Mouse (Mus musculus) T-helper 1 cell (primary cell): ENCODE data around the gene Nxf2.
"Not testable (repeated sequence)": the region's sequence is repeated elsewhere in the genome, so short reads cannot be mapped to it uniquely, and the experiment has no call there.

Experiments
- in situ Hi-C: fragments of 300-600 bp; cut with MboI, MseI; formaldehyde crosslinking; loops from one replicate; pipeline ENCODE4 v1.15.1; 2025; ENCODE audit warnings: high pct_unique_total_duplicates

The Nxf2 gene

DNA sequence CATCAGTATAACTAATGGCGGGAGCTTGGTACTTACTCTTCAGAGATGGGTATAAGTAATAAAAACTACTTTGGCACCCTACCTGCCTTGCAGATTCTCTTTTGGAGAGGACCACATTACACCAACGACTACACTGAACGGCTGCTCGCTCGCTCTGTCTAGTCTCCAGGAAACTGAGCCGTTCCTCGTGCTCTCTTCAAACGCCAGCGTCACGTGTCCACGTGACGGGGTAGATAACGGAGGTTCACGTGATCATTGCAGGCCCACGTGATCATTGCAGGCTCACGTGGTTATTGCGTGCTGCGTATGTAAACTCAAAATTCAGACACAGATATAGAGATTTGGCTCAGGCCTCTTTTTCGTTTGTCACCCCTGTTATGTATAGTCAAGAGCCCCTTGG lies at the start of gene Nxf2:
TSS of gene Nxf2 (minus strand) at position 209 of the 400 bp plus-strand sequence.
- in situ Hi-C loops = no loop called here

DNA sequence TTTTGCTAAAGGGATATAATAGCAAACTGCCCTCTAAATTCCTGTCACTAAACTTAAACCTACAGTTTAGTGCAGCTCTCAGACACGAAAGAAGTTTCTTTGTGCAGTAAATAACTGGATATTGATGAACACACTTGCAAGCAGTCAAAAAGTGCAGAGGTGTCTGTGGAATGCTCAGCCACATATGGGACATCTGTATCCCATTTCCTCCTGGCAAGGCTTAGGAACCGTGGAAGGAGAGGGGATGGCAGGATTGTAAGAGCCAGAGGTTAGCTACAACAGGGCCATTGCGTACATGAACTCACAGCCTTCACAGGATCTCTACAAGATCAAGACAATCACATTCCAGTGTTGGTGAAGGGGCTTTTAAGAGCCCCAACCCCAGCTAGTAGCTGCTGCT lies 46.8 kb upstream of the Nxf2 start:
- in situ Hi-C loops = no loop called here

DNA sequence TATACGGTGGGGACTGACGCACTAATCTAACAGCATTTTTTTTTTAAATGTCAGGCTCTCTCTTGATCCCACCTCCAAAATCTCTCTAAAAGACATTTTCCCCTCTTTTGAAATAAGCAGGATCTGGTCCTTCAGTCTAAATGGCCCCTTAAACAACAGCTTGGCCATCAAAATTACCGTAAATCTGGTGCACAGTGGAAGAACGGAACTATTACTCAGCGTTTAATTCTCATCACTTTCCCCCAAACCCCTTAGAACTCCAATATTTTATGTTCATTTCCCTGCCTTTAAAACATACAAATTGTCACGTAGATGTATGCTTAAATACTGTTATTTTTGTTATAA lies 44.9 kb upstream of the Nxf2 start:
- in situ Hi-C loops = no loop called here

DNA sequence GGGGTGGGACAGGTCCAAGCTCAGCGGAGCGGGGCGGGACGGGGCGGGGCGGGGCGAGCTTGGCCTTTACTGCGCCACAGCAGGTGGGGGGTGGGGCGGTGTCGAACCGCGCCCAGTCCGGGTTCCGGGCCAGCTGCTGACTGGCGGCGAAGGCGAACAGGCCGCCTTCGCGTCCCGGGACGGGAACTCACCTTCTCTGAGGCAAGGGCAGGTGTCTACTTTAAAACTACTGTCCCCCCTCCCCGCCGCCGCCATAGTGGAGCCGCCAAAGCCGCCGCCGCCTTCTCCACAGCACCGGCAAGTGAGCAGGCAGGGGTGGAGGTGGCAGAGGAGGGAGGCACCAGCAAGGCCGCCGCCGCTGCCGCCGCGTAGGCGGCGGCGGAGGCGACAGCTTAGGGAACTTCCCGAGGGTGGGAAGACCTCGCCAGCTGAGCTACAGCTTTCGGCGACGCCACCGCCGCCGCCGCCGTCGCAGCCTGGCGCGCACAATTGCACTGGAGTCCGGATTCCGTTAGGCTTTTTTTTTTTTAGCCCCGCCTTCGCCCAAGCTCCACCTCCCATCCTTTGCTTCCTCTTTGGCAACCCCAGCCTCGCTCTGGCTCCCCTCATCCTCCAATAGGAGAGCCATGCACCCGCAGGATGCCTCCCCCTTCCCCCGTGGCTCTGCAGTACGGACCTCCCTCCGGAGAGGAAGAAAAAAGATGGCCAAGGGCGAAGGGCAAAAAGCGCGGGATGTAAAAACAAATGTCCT lies 44.3 kb upstream of the Nxf2 start, which contains the start of gene Zmat1:
TSS of gene Zmat1 (minus strand) at position 490 of the 751 bp plus-strand sequence.
- in situ Hi-C loops = no loop called here

DNA sequence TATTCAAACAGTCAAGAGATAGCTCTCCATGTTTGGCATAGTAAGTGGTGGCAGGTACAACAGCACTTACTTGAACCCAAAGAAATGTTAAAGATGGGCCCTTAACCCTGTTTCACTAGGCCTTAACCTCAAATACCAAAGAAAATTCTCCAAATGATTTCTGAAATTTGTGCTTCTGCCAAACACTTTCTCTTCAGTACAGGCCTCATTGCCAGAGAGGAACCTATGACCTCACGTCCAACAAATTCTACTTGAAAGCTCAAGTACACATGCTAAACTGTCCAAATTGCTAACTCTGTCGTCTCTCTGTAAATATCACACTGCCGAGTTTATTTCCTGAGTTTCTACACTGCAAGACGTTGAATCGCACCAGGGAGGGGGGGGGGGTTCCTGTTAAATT lies 43.5 kb upstream of the Nxf2 start:
- in situ Hi-C loops = no loop called here

DNA sequence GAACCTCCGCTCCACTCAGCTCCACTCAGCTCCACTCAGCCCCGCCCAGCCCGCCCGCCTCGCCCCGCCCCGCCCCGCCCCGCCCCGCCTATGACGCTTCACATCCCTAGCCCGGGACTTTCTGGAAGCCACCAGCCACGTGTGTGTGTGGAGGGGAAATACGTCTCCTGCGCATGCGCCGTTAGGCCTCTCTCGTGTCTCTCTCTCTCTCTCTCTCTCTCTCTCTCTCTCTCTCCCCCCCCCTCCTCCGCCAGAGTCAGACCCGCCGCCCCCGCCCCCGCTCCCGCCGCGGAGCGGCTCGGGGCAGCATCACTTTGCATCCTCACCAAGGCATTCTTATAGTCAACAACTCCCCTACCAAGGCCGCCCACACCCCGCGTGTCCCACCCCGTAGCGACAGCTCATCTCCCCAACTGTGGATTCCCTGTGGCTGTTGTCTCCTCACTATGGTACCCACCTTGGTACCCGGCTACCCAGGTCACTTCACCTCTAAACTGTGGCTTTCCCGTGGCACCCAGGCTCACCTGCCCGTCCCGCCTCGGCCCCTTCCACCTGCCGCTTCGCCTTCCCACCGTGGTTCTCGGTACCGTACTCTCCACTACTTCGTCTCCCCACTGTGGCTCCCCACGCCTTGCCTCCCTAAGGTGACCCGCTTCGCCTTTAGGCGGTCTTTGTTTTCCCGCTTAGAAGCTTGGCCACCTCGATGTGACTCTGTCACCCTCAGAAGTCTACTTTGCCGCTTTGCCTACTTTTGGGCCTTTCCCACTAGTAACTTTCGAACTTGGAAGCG lies 1.1 kb downstream of the Nxf2 start:
- in situ Hi-C loops = no loop called here

DNA sequence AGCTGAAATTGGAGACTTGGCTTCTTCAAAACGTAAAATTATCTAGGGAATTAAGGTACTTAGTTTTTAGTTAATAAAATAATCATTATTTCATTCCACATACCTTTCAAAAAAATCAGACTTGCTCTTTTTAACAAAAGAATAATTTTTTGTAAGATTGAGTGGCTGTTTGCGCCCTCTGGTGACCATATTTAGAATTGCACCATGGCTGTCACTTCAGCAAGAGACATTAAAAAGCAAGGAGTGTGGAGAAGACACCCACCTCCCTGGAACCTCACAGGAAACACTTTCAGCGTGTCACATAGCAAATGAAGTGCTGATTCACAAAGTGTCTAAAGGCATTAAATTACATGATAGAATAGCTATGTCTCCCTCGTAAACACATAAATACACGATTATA lies 34.2 kb downstream of the Nxf2 start:
- in situ Hi-C loops = no loop called here

DNA sequence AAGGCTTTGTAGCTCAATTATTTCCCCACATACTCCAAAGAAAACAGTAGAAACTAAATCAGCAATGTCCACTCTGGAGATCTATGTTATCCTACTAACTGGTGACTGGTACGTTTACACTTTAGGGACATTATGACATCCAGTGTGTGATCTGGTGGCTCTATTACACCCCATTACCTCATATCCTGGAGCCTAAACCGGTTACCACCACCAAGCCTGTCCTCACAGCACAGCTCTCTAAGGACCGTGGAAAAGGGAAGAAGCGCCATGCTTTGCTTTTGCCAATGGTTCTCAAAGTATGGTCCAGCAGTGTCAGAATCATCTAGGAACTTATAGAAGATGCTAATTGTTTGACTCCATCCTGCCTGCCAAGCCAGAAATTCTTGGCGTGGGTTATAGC lies 34.6 kb downstream of the Nxf2 start:
- in situ Hi-C loops = loop anchor here (5.0 kb wide), 1 partner anchor 203 kb away; no protein-coding TSS in a partner anchor

DNA sequence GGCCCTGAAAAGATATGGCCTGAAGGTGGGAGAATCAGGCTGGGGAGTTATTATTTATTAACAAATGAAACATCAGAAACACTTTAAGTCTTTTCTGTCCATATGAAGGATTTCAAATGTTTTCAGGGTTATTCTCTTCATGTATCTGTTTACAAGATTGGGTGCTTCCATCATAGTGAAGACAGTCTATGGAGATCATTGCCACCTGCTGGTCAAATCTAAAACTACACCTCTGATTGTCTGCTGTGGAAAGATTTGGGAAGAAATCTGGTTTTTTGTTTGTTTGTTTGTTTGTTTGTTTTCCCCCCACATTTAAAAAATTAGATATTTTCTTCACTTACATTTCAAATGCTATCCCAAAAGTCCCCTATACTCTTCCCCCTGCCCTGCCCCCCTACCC lies 39.5 kb downstream of the Nxf2 start:
- in situ Hi-C loops = loop anchor here (5.0 kb wide), 1 partner anchor 198 kb away; no protein-coding TSS in a partner anchor

DNA sequence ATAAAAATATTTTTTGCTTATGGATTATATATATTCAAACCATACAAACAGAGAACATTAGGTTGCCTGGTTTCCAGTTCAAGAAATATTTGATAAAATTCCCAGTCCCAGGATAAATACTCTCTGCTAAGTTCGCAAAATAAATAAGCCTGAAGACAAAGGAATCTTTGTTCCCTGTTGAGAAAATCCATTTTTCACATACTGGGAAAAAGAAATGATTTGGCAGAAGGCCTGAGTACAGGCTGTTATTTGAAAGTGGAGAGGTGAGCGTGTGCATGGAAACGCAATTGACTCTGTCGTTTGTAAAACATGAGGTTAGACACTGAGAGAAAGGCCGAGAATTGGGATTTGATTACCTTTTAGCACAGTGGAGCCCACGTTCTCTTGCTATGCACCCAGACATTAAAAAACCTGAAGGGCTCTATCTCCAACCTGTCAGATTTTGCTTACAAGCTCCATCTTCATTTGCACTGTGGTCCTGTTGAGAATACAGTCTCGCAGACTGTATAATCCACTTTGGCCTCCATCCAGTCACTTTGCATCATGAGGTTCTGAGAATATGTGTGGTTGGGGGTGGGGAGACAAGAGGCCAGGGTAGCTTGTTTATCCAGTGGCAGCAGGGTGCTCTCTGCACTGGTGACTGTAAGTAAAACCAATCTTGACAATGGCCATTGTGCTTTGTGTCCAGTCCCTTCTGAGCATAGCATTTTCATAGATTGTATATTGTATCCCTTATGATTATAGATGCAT lies 40.7 kb downstream of the Nxf2 start:
- in situ Hi-C loops = no loop called here

DNA sequence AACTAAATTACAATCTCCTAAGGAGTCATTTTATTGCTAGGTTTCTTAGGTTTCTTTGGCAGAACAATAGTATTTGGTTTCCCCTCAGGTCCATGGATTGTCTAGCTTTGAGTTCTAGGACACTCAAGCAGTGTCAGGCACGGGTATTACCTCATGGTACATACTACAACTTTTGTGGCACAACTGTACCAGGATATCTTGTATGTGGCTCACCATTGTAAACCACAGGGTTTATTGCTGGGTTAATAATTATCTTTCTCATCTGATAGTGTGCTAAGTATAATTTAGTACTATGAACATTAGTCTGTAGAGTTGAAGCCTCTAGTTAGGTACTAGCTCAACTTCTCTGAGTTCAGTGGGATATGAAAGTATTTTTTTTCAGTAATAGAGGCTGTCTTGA lies 45.3 kb downstream of the Nxf2 start:
- in situ Hi-C loops = no loop called here

DNA sequence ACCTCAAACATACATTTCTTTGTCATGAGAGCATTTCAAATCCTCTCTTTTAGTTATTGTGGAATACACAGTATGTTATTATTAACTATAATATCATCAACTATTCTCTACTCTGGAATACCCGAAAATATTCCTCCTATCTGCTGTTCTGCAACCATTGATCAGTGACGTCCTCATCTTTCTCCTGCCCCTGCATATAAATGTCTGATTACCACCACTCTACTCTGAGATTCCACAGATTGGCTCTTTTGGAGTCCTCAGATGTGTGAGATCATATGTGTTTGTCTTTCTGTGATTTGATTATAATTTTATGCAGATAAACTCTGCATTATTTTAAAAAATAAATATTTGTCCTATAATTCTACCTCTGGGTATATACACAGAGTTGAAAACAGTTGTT lies 48.8 kb downstream of the Nxf2 start:
- in situ Hi-C loops = no loop called here

DNA sequence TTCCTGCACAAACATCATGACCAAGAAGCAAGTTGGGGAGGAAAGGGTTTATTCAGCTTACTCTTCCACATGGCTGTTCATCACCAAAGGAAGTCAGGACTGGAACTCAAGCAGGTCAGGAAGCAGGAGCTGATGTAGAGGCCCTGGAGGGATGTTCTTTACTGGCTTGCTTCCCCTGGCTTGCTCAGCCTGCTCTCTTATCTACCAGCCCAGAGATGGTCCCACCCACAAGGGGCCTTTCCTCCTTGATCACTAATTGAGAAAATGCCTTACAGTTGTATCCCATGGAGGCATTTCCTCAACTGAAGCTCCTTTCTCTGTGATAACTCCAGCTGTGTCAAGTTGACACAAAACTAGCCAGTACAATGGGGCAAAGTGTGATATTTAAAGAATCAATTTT lies 49.2 kb downstream of the Nxf2 start:
- in situ Hi-C loops = not testable (repeated sequence)

DNA sequence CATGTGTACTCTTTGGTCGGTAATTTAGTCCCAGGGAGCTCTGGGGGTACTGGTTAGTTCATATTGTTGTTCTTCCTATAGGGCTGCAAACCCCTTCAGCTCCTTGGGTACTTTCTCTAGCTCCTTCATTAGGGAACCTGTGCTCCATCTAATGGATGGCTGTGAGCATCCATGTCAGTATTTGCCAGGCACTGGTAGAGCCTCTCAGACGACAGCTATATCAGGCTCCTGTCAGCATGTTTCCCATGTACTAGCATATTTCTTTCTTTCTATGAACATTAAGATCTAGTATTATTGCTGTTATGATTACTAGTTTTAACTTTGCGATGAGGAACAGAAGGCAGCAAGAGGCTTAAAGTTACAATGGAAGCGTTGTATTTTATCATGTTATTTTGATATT lies 49.7 kb downstream of the Nxf2 start:
- in situ Hi-C loops = no loop called here

DNA sequence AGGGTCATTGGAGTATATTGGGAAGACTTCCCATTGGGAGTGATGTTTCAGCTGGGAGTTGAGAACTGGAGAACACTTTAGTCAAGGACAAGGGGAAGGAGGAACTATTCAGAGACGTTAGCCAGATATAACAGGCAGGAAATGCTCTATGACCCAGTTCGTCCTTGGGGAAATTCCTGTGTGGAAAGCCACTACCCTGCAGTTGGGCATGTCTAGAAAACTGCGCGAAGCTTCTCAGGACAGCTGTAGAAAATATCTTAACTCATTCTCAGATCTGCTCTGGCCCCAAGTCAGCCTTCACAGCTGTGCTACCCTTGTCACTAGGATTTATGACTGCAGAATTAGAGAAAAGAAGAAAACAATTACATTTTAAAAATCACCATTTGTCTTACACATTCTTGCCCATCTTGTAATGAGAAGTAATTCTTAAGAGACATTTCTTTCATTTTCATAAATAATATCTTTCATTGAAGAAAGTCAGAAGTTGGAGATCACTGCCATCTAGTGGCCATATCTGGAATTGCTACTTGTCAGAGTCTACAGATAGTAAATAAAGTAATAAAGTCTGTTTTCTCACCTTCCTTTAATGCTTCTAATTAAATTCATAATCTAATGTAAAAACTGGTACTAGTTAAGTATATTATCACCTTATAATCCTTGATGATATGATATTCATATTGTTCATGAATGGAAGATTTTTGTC lies 51.2 kb downstream of the Nxf2 start:
- in situ Hi-C loops = no loop called here

DNA sequence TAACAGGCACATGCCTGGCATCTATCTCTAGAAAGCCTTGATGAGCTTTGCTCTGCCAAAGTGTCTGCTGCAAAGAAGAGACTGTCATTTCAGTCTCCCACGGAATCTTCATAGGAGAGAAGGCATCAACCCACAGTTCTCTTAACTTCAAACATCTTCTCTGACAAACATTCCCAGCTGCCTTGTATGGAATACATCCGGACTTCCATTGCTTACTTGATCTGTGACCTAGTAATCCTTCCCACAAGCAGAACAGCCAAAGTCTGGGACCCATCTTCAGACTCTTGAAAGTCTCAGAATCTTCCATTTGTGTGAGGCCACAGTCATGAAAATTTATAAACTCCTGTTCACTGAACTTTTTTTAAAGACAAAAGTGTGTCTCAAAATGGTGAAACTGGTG lies 51.7 kb downstream of the Nxf2 start:
- in situ Hi-C loops = no loop called here

DNA sequence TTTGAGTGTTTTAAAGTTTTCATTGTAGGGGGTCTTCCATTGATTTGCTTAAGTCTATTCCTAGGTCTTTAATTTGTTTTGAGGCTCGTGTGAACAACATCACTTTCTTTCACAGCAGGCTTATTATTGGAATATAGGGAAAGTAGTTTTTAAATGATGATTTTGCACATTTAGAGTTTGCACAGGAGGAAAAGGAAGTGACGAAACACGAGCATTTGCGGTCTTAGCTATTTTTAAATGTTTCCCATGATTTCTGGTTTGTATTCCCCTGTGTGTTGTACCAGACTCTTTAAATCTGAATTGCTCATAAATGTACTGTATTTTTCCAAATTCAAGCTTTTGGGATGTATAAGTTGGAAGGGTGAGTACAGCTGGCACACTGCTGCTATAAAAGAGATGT lies 54.2 kb downstream of the Nxf2 start:
- in situ Hi-C loops = no loop called here
